Mouse (Mus musculus) lung, adult 2 months (tissue): ENCODE measurements around the gene Palmd.

Source experiments
- CTCF ChIP-seq: fragments of 200-500 bp; IDR thresholded peaks from 2 replicates; pipeline ENCODE4 v1.5.1; 2011; ENCODE audit warnings: mild to moderate bottlenecking, low read length, control low read depth; ENCODE audit not compliant: insufficient read depth
- POLR2A ChIP-seq: fragments of 200-500 bp; IDR thresholded peaks from 2 replicates; pipeline ENCODE4 v1.6.1; 2011; ENCODE audit warnings: low read depth, mild to moderate bottlenecking, control low read depth, low read length, borderline replicate concordance; ENCODE audit errors: extremely low read depth

DNA sequence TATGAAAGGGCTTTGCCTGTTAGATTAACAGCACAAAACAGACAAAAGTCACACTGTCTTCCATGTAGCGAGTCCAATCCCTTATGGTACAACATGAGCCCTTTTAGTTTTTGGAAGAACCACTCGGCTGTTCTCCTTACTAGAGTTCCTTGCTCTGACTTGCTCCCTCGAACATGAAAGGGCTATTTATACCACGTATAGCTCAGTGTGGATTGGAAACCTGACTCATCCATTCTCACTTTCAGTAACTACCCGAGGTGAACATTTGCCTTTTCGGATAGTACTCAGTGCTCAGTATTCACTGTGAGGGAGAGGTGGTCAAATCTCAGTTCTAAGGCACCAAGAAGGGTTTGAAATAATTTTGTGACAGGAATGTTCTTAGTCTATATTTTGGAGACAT, 34.6 kb upstream of the Palmd start:
- TF ChIP-seq CTCF (no peak), POLR2A (no peak)
